Mouse (Mus musculus) heart, postnatal 0 days (tissue): ENCODE measurements at regions not wholly inside any gene's neighbourhood (a gene's known extent, or its start where the extent isn't known, plus 50 kb on each side); places are given as distances from the start of the nearest gene placed in this dataset.
A peak's percentile ranks its signal among the peaks of the same experiment; 100 is the strongest.
"Not testable (repeated sequence)": the region's sequence is repeated elsewhere in the genome, so short reads cannot be mapped to it uniquely, and the experiment has no call there.

Experiments used
- ATAC-seq: fragments of 200-750 bp; cut with Nextera tagmentation; 2 replicates; pipeline ENCODE4 v1.8.0; 2017; ENCODE audit warnings: low read depth, moderate number of reproducible peaks, moderate library complexity; ENCODE audit not compliant: insufficient read depth
- DNase-seq: peaks from one replicate; pipeline ENCODE4 v3.0.0-alpha.2; 2016; ENCODE audit warnings: low spot score
- H3K27ac ChIP-seq: fragments of 300-500 bp; sonication (generic); 2 replicates; pipeline ENCODE4 v1.5.1; 2014; ENCODE audit warnings: low read depth, mild to moderate bottlenecking
- H3K27me3 ChIP-seq: fragments of 300-500 bp; sonication (generic); 2 replicates; pipeline ENCODE4 v1.6.1; 2014; ENCODE audit warnings: low read length, mixed read lengths; ENCODE audit not compliant: control insufficient read depth, insufficient read depth
- H3K36me3 ChIP-seq: fragments of 300-500 bp; sonication (generic); replicated peaks from 2 replicates; pipeline ENCODE4 v1.6.1; 2014; ENCODE audit warnings: low read length, mixed read lengths; ENCODE audit not compliant: control insufficient read depth, insufficient read depth
- H3K4me1 ChIP-seq: fragments of 300-500 bp; sonication (generic); 2 replicates; pipeline ENCODE4 v1.6.1; 2014; ENCODE audit warnings: antibody characterized with exemption; ENCODE audit not compliant: control insufficient read depth, insufficient read depth
- H3K4me2 ChIP-seq: fragments of 300-500 bp; sonication (generic); 2 replicates; pipeline ENCODE4 v1.6.1; 2014; ENCODE audit warnings: low read depth, mild to moderate bottlenecking, low read length, moderate library complexity
- H3K4me3 ChIP-seq: fragments of 300-500 bp; sonication (generic); 2 replicates; pipeline ENCODE4 v1.5.1; 2014; ENCODE audit warnings: low read depth, low read length
- H3K9ac ChIP-seq: fragments of 300-500 bp; sonication (generic); replicated peaks from 2 replicates; pipeline ENCODE4 v1.6.1; 2014; ENCODE audit warnings: low read depth, low read length, mixed read lengths
- H3K9me3 ChIP-seq: fragments of 300-500 bp; sonication (generic); replicated peaks from 2 replicates; pipeline ENCODE4 v1.6.1; 2016; ENCODE audit warnings: low read length; ENCODE audit not compliant: control insufficient read depth
- CTCF ChIP-seq: IDR thresholded peaks from 2 replicates; pipeline ENCODE4 v1.5.1; 2016; ENCODE audit warnings: antibody characterized with exemption, control low read depth, low read depth
- EP300 ChIP-seq: IDR thresholded peaks from 2 replicates; pipeline ENCODE4 v1.6.1; 2016; ENCODE audit warnings: antibody characterized with exemption, low read depth
- WGBS: fragments of 180-500 bp; shearing (Covaris S2); extraction: QIAGEN DNeasy Blood & Tissue Kit; methylation state at CpG from one replicate; pipeline ENCODE4 v1.1.7; 2014; 5-methylcytosine and 5-hydroxymethylcytosine counted together

GRCm38 (mm10) chr1:95448962-95449558 lies 135.6 kb downstream of the Fam174a start:
- WGBS: 81% methylated on average over 7 of the region's 7 CpGs

GRCm38 (mm10) chr1:95450920-95451332 lies 137.5 kb downstream of the Fam174a start:
- no peaks in the 10 kb centered on the region for H3K36me3 ChIP-seq
- 0 out of 2 replicates have a peak overlapping the region, but pooled peaks have one; percentile 38 for H3K27ac ChIP-seq
- TF ChIP-seq EP300: no peak
- no peak for TF ChIP-seq CTCF
- no peaks in the 10 kb centered on the region for H3K9me3 ChIP-seq
- no peaks in the 10 kb centered on the region for H3K4me1 ChIP-seq
- no peak overlapping the region for H3K4me2 ChIP-seq
- no peak overlapping the region for H3K4me3 ChIP-seq
- DNase-seq (no peak), ATAC-seq (no peak)
- no peak overlapping the region for H3K9ac ChIP-seq
- H3K27me3 ChIP-seq: no peaks in the 10 kb centered on the region
- 62% methylated on average over 4 of the region's 4 CpGs for WGBS

More at GRCm38 (mm10) chr1:95448962-95449558, 135.6 kb downstream of the Fam174a start:
- Histone ChIP-seq H3K4me1 (no peaks in the 10 kb centered on the region), H3K27me3 (no peaks in the 10 kb centered on the region), H3K9me3 (no peaks in the 10 kb centered on the region), H3K27ac (no peak overlapping the region), H3K4me2 (no peak overlapping the region), H3K4me3 (no peak overlapping the region), H3K36me3 (no peaks in the 10 kb centered on the region), H3K9ac (no peak overlapping the region)
- TF ChIP-seq CTCF: no peak
- no peak for TF ChIP-seq EP300
- no peak for ATAC-seq
- no peak for DNase-seq

GRCm38 (mm10) chr1:95451755-95452154 lies 138.3 kb downstream of the Fam174a start:
- not testable (repeated sequence) for H3K9ac ChIP-seq, H3K4me2 ChIP-seq, H3K4me3 ChIP-seq, H3K27ac ChIP-seq, H3K4me1 ChIP-seq, H3K9me3 ChIP-seq, H3K36me3 ChIP-seq, H3K27me3 ChIP-seq
- 78% methylated on average over 6 of the region's 6 CpGs for WGBS
- ATAC-seq (peak; percentile 69; the same call in 1 of the 2 replicates), DNase-seq (peak; percentile 33)

DNA sequence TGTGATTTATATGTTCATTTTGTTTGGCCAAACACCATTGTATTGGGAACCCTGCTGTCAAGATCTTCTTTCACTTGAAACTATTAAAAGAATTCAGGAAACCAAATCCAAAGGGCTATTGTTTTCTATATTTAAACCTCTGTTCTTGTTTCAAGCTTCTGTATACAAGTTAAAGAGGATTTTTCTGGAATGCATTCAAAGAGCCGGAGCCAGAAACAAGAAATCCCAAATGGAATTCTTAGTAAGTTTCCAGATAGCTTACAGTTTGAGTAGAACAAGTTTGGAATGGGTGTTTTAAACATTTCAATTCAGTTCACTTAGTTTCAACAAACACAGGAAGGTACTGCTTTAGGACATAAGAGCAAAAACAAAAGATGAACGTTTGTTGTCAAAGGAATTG lies 140.8 kb downstream of the Fam174a start:
- H3K4me1 ChIP-seq: no peaks in the 10 kb centered on the region
- H3K36me3 ChIP-seq: no peaks in the 10 kb centered on the region
- no peak overlapping the region for H3K9ac ChIP-seq
- no peak overlapping the region for H3K4me3 ChIP-seq
- ATAC-seq (no peak), DNase-seq (no peak)
- 38% methylated on average over 2 of the region's 2 CpGs for WGBS
- H3K4me2 ChIP-seq: no peak overlapping the region
- 0 out of 2 replicates have a peak overlapping the region, but pooled peaks have one; percentile 30 for H3K27ac ChIP-seq
- H3K9me3 ChIP-seq: no peaks in the 10 kb centered on the region
- no peaks in the 10 kb centered on the region for H3K27me3 ChIP-seq
- TF ChIP-seq CTCF (no peak), EP300 (no peak)

DNA sequence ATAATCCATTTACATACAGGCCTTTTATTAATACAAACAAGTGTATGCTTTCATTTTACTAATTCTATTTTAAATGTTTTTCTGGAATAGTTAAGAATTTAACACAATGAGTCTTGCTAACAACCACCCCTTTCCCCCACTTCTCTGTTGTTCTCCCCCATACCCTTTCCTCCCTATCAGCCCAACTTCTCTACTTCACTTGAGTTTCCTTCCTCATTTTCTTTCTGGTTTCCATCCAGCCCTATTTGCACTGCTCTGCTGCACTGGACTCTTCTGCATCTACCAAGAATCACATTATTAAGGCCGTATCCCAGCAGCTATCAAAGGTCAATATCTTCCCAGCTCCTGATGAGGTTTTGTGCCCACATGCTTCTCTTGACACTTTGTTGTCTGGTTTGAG lies 145.9 kb downstream of the Fam174a start:
- ATAC-seq (no peak), DNase-seq (no peak)
- Histone ChIP-seq H3K9me3 (no peaks in the 10 kb centered on the region), H3K27ac (no peak overlapping the region), H3K36me3 (no peaks in the 10 kb centered on the region), H3K4me3 (no peak overlapping the region), H3K9ac (no peak overlapping the region), H3K4me2 (no peak overlapping the region), H3K27me3 (no peaks in the 10 kb centered on the region), H3K4me1 (no peaks in the 10 kb centered on the region)
- TF ChIP-seq EP300 (no peak), CTCF (no peak)
- 71% methylated on average over 1 of the region's 1 CpGs for WGBS

DNA sequence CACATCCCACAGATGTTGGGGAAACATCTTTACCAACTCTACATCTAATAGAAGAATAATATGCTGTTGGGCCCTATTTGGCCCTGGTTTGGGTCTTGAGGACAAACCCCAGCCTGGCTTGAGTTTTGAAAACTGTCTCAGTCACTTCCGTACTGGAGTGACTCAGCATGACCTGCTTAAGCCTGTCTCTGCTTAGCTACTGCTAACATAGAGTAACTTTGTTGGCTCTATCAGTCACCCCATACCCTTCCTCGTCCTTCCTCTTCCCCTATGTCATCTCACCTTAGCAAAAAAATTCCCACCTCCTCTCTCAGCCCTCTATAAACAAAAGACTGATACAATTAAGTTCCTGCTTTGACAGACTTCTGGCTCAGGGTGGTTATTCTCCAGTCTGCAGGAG lies 154.7 kb downstream of the Fam174a start:
- no peak for DNase-seq
- Histone ChIP-seq H3K27me3 (no peaks in the 10 kb centered on the region), H3K4me2 (no peak overlapping the region), H3K27ac (no peak overlapping the region), H3K4me3 (no peak overlapping the region), H3K36me3 (no peaks in the 10 kb centered on the region), H3K4me1 (no peaks in the 10 kb centered on the region), H3K9ac (no peak overlapping the region), H3K9me3 (no peaks in the 10 kb centered on the region)
- TF ChIP-seq CTCF (no peak), EP300 (no peak)
- no peak for ATAC-seq
- WGBS: 31% methylated on average over 2 of the region's 2 CpGs
